Mouse (Mus musculus): ENCODE data around the gene Rxylt1. TPM values are rescaled to one million over a fixed set of nuclear protein-coding genes. Genes with fewer than 3 reads are reported as not detected.

Gene Rxylt1
- polyA plus RNA-seq, 1 experiment from 2014 or later: 48.8 TPM

- H3K27ac ChIP-seq: no peak overlapping the region
- WGBS: 58% methylated on average over 3 of the region's 3 CpGs
- H3K36me3 ChIP-seq: peaks cover 3% of the 10 kb centered on the region; the same call in 1 of the 2 replicates
- no peak for ATAC-seq (ENCODE audit: insufficient read depth, low FRiP score, low read depth)
- no peak overlapping the region for H3K4me2 ChIP-seq
- no peak overlapping the region for H3K9ac ChIP-seq
- H3K27me3 ChIP-seq (replicated peaks): no peaks in the 10 kb centered on the region
- H3K9me3 ChIP-seq: no peaks in the 10 kb centered on the region
- no peaks in the 10 kb centered on the region for H3K4me1 ChIP-seq
- no peak overlapping the region for H3K4me3 ChIP-seq (replicated peaks)
Observed at GRCm38 (mm10) chr10:122038554-122038953, 58.6 kb downstream of the Rxylt1 start.

GRCm38 (mm10) chr10:122033271-122033670, 63.9 kb downstream of the Rxylt1 start:
- Histone ChIP-seq H3K27ac (no peak overlapping the region), H3K36me3 (peaks cover 3% of the 10 kb centered on the region; the same call in 1 of the 2 replicates), H3K4me2 (no peak overlapping the region), H3K9me3 (no peaks in the 10 kb centered on the region), H3K27me3 (replicated peaks) (no peaks in the 10 kb centered on the region), H3K4me3 (replicated peaks) (no peak overlapping the region), H3K4me1 (peaks cover 10% of the 10 kb centered on the region; the same call in 1 of the 2 replicates), H3K9ac (no peak overlapping the region)
- ATAC-seq (ENCODE audit: insufficient read depth, low FRiP score, low read depth): peak; percentile 61; the same call in 1 of the 2 replicates
- 46% methylated on average over 5 of the region's 5 CpGs for WGBS

GRCm38 (mm10) chr10:122030420-122030819, 66.8 kb downstream of the Rxylt1 start:
- WGBS: 44% methylated on average over 5 of the region's 5 CpGs
- Histone ChIP-seq H3K27me3 (replicated peaks) (no peaks in the 10 kb centered on the region), H3K36me3 (no peaks in the 10 kb centered on the region), H3K4me3 (replicated peaks) (no peak overlapping the region), H3K4me2 (no peak overlapping the region), H3K27ac (no peak overlapping the region), H3K9ac (no peak overlapping the region), H3K4me1 (peaks cover 10% of the 10 kb centered on the region; the same call in 1 of the 2 replicates), H3K9me3 (no peaks in the 10 kb centered on the region)
- ATAC-seq (ENCODE audit: insufficient read depth, low FRiP score, low read depth): peak; percentile 76

DNA sequence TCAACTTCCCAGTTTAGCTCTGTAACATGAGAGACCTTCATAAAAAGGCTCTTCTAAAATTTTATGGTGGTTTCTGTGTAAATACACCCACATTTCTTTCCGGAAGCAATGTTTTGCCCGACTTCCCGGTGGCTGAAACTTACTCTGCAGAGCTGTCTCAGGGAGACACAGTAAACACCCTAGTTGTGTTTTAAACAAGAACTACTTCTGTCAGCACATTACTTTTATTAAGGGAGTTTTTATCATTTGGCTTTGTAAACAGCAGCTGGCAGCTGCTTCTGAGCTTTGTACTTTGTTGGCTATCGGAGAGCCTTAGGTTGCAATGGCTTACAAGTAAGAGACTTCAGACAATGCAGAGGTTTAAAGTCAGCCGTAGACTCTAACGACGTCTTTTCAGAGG, 67.4 kb downstream of the Rxylt1 start:
- WGBS: 32% methylated on average over 7 of the region's 7 CpGs
- ATAC-seq (ENCODE audit: insufficient read depth, low FRiP score, low read depth): no peak

More for the DNA sequence above, 67.4 kb downstream of the Rxylt1 start:
- Histone ChIP-seq H3K27me3 (replicated peaks) (no peaks in the 10 kb centered on the region), H3K27ac (peak overlapping the region; percentile 42; the same call in 1 of the 2 replicates), H3K9ac (no peak overlapping the region), H3K9me3 (no peaks in the 10 kb centered on the region), H3K36me3 (no peaks in the 10 kb centered on the region), H3K4me2 (0 out of 2 replicates have a peak overlapping the region, but pooled peaks have one; percentile 0), H3K4me1 (peaks cover 10% of the 10 kb centered on the region; the same call in 1 of the 2 replicates), H3K4me3 (replicated peaks) (no peak overlapping the region)

Other genes starting within 250 kb of the Rxylt1 start
- gene Srgap1, start 50.1 kb downstream of the Rxylt1 start, polyA plus RNA-seq (2015; fragmentation: Nextera tagmentation; extraction: Ambion mirVana): 10.0 and 10.4 TPM in 2 replicates